Mouse (Mus musculus) bone marrow macrophage, adult 2 months (primary cell): Measurements from ENCODE around the gene Macf1. TPM values are rescaled to one million over a fixed set of nuclear protein-coding genes. Genes with fewer than 3 reads are reported as not detected.

Experiments used
- H3K27ac ChIP-seq: 2 replicates; pipeline ENCODE4 v1.5.1; 2012; ENCODE audit warnings: low read depth, low read length; ENCODE audit not compliant: insufficient read depth
- H3K4me1 ChIP-seq: 2 replicates; pipeline ENCODE4 v1.6.1; 2012; ENCODE audit warnings: low read length; ENCODE audit not compliant: control insufficient read depth, insufficient read depth
- H3K4me3 ChIP-seq: 2 replicates; pipeline ENCODE4 v1.5.1; 2012; ENCODE audit warnings: mild to moderate bottlenecking, low read length, moderate library complexity; ENCODE audit not compliant: insufficient read depth
- CTCF ChIP-seq: IDR thresholded peaks from 2 replicates; pipeline ENCODE4 v1.5.1; 2012; ENCODE audit warnings: low read depth, mild to moderate bottlenecking, low read length, moderate library complexity
- POLR2A ChIP-seq: IDR thresholded peaks from 2 replicates; pipeline ENCODE4 v1.6.1; 2012; ENCODE audit warnings: mild to moderate bottlenecking, low read depth, low read length, borderline replicate concordance
- polyA plus RNA-seq: library from polyadenylated mRNA; stranded (reverse); fragments of >200 nt; gene quantifications from 2 replicates; pipeline ENCODE4 v1.2.4, GENCODE M21; 2012; ENCODE audit not compliant: missing spikeins, insufficient read depth, insufficient read length

Gene Macf1
- polyA plus RNA-seq, 1 experiment = 182 TPM

- H3K4me1 ChIP-seq = peaks cover 7% of the 10 kb centered on the region; the same call in 1 of the 2 replicates
- no peak overlapping the region for H3K4me3 ChIP-seq
- no peak overlapping the region for H3K27ac ChIP-seq
- TF ChIP-seq CTCF (no peak), POLR2A (no peak)
Measured at GRCm38 (mm10) chr4:123584084-123584719, 100.0 kb downstream of the Macf1 start.

- TF ChIP-seq POLR2A = no peak
- no peak for TF ChIP-seq CTCF
- H3K4me1 ChIP-seq = peaks cover 29% of the 10 kb centered on the region
- H3K27ac ChIP-seq = peak overlapping the region; percentile 55
- no peak overlapping the region for H3K4me3 ChIP-seq
Measured at GRCm38 (mm10) chr4:123577469-123578088, 106.6 kb downstream of the Macf1 start.

GRCm38 (mm10) chr4:123572434-123573336, 111.5 kb downstream of the Macf1 start:
- H3K27ac ChIP-seq = peak overlapping the region; percentile 95
- TF ChIP-seq POLR2A (no peak), CTCF (no peak)
- peaks cover 30% of the 10 kb centered on the region for H3K4me1 ChIP-seq
- H3K4me3 ChIP-seq = peak overlapping the region; percentile 67

- TF ChIP-seq POLR2A (no peak), CTCF (no peak)
- Histone ChIP-seq H3K4me3 (peak overlapping the region; percentile 56), H3K4me1 (peaks cover 30% of the 10 kb centered on the region), H3K27ac (peak overlapping the region; percentile 80)
Measured at GRCm38 (mm10) chr4:123571869-123572268, 112.3 kb downstream of the Macf1 start.

GRCm38 (mm10) chr4:123565291-123565861, 118.8 kb downstream of the Macf1 start:
- no peak overlapping the region for H3K4me3 ChIP-seq
- TF ChIP-seq CTCF (no peak), POLR2A (no peak)
- H3K4me1 ChIP-seq = peaks cover 47% of the 10 kb centered on the region
- H3K27ac ChIP-seq = peak overlapping the region; percentile 96

- Histone ChIP-seq H3K27ac (peak overlapping the region; percentile 96), H3K4me1 (peaks cover 43% of the 10 kb centered on the region), H3K4me3 (peak overlapping the region; percentile 71)
- TF ChIP-seq POLR2A (no peak), CTCF (no peak)
Measured at GRCm38 (mm10) chr4:123564051-123564791, 119.9 kb downstream of the Macf1 start.

GRCm38 (mm10) chr4:123562177-123562815, 121.9 kb downstream of the Macf1 start:
- 0 out of 2 replicates have a peak overlapping the region, but pooled peaks have one; percentile 0 for H3K4me3 ChIP-seq
- peaks cover 40% of the 10 kb centered on the region for H3K4me1 ChIP-seq
- TF ChIP-seq CTCF (no peak), POLR2A (no peak)
- peak overlapping the region; percentile 34 for H3K27ac ChIP-seq

GRCm38 (mm10) chr4:123560896-123561295, 123.3 kb downstream of the Macf1 start:
- no peak overlapping the region for H3K4me3 ChIP-seq
- H3K4me1 ChIP-seq = peaks cover 41% of the 10 kb centered on the region
- TF ChIP-seq POLR2A (no peak), CTCF (no peak)
- H3K27ac ChIP-seq = no peak overlapping the region
